In genomic region chr9:102629052-102629451, GRCm38 (mm10) we compare ENCODE assay signal across 25 mouse cellular contexts.
"Had no signal": no experiment of that assay in that cellular context is flagged by ENCODE, and none has a peak within 500 bp of the region (broad histone marks: within the 10 kb centered on the region; RNA-seq: fewer than 3 reads in every experiment).

No protein-coding gene starts in this region.

- ATAC-seq: hindbrain, embryonic 16.5 days; inflammation-experienced regulatory T-cells, adult 6 months; intestine, embryonic 15.5 days; intestine, postnatal 0 days had no signal

- H3K36me3 ChIP-seq: intestine, embryonic 15.5 days had no signal

- H3K9me3 ChIP-seq: heart, embryonic 15.5 days; hindbrain, embryonic 10.5 days; hindbrain, embryonic 12.5 days; intestine, embryonic 15.5 days; limb, embryonic 10.5 days; limb, embryonic 12.5 days had no signal

- H3K4me2 ChIP-seq: heart, embryonic 11.5 days; heart, embryonic 15.5 days; hindbrain, embryonic 12.5 days; hindbrain, embryonic 14.5 days; intestine, embryonic 15.5 days; limb, embryonic 12.5 days; liver, embryonic 11.5 days had no signal

- H3K9ac ChIP-seq: heart, embryonic 15.5 days; hindbrain, embryonic 12.5 days; hindbrain, embryonic 14.5 days; intestine, embryonic 15.5 days; limb, embryonic 12.5 days had no signal

- H3K4me3 ChIP-seq: gastrocnemius, adult 2 months; heart, adult 2 months; heart, embryonic 15.5 days; hindbrain, embryonic 10.5 days; hindbrain, embryonic 12.5 days; intestine, embryonic 15.5 days; layer of hippocampus, adult 2 months; left cerebral cortex, adult 2 months; limb, embryonic 10.5 days; limb, embryonic 12.5 days had no signal

- DNase-seq: gastrocnemius, adult 2 months; gastrocnemius, postnatal 10 days; gastrocnemius, postnatal 25 days; heart, adult 2 months; heart, postnatal 14 days; heart, postnatal 36 days; kidney, adult 18-20 months; kidney, adult 8-10 months; kidney, postnatal 10 days; kidney, postnatal 4 days; liver had no signal

- H3K27ac ChIP-seq: gastrocnemius, adult 2 months; heart, adult 2 months; heart, embryonic 15.5 days; hindbrain, embryonic 10.5 days; hindbrain, embryonic 12.5 days; hindbrain, embryonic 14.5 days; intestine, embryonic 15.5 days; layer of hippocampus, adult 2 months; left cerebral cortex, adult 2 months; limb, embryonic 10.5 days; limb, embryonic 12.5 days had no signal

- H3K27me3 ChIP-seq: heart, embryonic 15.5 days; hindbrain, embryonic 12.5 days; intestine, embryonic 15.5 days; limb, embryonic 12.5 days had no signal
